Mouse (Mus musculus) lung, embryonic 16.5 days (tissue): Measurements from ENCODE around the gene C1qtnf12. TPM values are rescaled to one million over a fixed set of nuclear protein-coding genes. Genes with fewer than 3 reads are reported as not detected.

ENCODE experiments used
- ATAC-seq: fragments of 200-750 bp; cut with Nextera tagmentation; 2 replicates; pipeline ENCODE4 v1.8.0; 2017; ENCODE audit warnings: low read depth, mild to moderate bottlenecking, moderate library complexity
- H3K27ac ChIP-seq: fragments of 300-500 bp; sonication (generic); 2 replicates; pipeline ENCODE4 v1.5.1; 2014; ENCODE audit warnings: mild to moderate bottlenecking, control low read depth, low read length
- H3K27me3 ChIP-seq: fragments of 300-500 bp; sonication (generic); 2 replicates; pipeline ENCODE4 v1.6.1; 2014; ENCODE audit warnings: low read depth, low read length, mixed read lengths; ENCODE audit not compliant: control insufficient read depth, insufficient read depth
- H3K36me3 ChIP-seq: fragments of 300-500 bp; sonication (generic); 2 replicates; pipeline ENCODE4 v1.6.1; 2014; ENCODE audit warnings: low read length; ENCODE audit not compliant: control insufficient read depth, insufficient read depth
- H3K4me1 ChIP-seq: fragments of 300-500 bp; sonication (generic); replicated peaks from 2 replicates; pipeline ENCODE4 v1.6.1; 2014; ENCODE audit warnings: low read length, mixed read lengths; ENCODE audit not compliant: control insufficient read depth, insufficient read depth
- H3K4me2 ChIP-seq: fragments of 300-500 bp; sonication (generic); 2 replicates; pipeline ENCODE4 v1.6.1; 2014; ENCODE audit warnings: low read depth, low read length, control low read depth
- H3K4me3 ChIP-seq: fragments of 300-500 bp; sonication (generic); 2 replicates; pipeline ENCODE4 v1.5.1; 2014; ENCODE audit warnings: mild to moderate bottlenecking, low read length, control low read depth
- H3K9ac ChIP-seq: fragments of 300-500 bp; sonication (generic); 2 replicates; pipeline ENCODE4 v1.6.1; 2014; ENCODE audit warnings: low read length, control low read depth
- H3K9me3 ChIP-seq: fragments of 300-500 bp; sonication (generic); 2 replicates; pipeline ENCODE4 v1.6.1; 2016; ENCODE audit warnings: low read length; ENCODE audit not compliant: control insufficient read depth
- WGBS: fragments of 180-500 bp; shearing (Covaris S2); extraction: QIAGEN DNeasy Blood & Tissue Kit; methylation state at CpG from one replicate; pipeline ENCODE4 v1.1.7; 2014; 5-methylcytosine and 5-hydroxymethylcytosine counted together
- polyA plus RNA-seq: library from polyadenylated mRNA; unstranded; fragments of >200 nt; fragmentation: Nextera tagmentation; extraction: Ambion mirVana; gene quantifications from 2 replicates; pipeline ENCODE4 v1.2.1, GENCODE M21; 2015

Gene C1qtnf12
- polyA plus RNA-seq, 1 experiment from 2014 or later = 39.3 TPM

- peak within 1 kb of the TSS; percentile 95 for H3K27ac ChIP-seq
- no peaks in the 10 kb centered on the region for H3K9me3 ChIP-seq
- peaks cover 20% of the 10 kb centered on the region for H3K4me1 ChIP-seq
- peak; percentile 89 for ATAC-seq
- WGBS = under 1% methylated on average over 88 of the region's 99 CpGs
- H3K36me3 ChIP-seq = peaks cover 11% of the 10 kb centered on the region
- peak within 1 kb of the TSS; percentile 99 for H3K4me2 ChIP-seq
- no peaks in the 10 kb centered on the region for H3K27me3 ChIP-seq
- peak within 1 kb of the TSS; percentile 86 for H3K9ac ChIP-seq
- H3K4me3 ChIP-seq = peak within 1 kb of the TSS; percentile 86
Measured at GRCm38 (mm10) chr4:155992241-155992905, 30.3 kb downstream of the C1qtnf12 start, which contains the start of the genes B3galt6 and Sdf4. Gene B3galt6 (minus strand): TSS chr4:155992649. Gene Sdf4 (plus strand): TSS chr4:155992872.

DNA sequence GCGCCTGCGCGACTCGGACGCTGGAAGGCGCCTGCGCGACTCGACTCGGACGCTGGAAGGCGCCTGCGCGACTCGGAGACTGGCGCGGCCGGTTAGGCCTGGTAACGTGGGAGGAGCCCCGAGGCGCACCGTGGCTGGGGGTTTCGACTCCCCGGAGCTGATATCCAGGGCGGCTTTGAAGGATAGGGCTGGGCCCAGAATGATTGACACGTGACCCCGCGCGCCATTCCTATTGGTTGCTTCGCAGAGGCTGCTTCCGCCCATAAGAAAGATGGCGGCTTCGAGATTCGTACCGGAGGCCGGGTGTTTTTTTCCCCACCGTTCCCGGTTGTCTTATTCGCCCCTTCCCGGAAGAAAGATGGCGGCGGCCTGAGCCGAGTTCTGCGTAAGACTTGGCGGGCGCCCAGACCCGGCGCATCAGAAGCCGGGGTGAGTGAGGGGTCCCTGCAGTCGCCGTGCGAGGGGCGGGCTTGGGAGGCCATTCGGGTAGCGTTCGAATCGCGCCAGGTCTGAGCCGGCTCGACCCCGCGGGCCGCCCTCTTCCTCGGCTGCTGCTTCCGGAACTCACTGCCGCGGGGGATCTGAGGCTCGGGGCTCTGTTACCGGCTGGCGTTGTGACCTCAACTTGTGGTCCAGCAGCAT lies 30.9 kb downstream of the C1qtnf12 start:
- H3K27me3 ChIP-seq = no peaks in the 10 kb centered on the region
- under 1% methylated on average over 69 of the region's 70 CpGs for WGBS
- H3K9ac ChIP-seq = peak overlapping the region; percentile 86
- ATAC-seq = peak; percentile 91
- H3K4me1 ChIP-seq = peaks cover 20% of the 10 kb centered on the region
- H3K36me3 ChIP-seq = peaks cover 11% of the 10 kb centered on the region
- no peaks in the 10 kb centered on the region for H3K9me3 ChIP-seq
- peak overlapping the region; percentile 94 for H3K27ac ChIP-seq
- H3K4me2 ChIP-seq = peak overlapping the region; percentile 75
- peak overlapping the region; percentile 86 for H3K4me3 ChIP-seq

DNA sequence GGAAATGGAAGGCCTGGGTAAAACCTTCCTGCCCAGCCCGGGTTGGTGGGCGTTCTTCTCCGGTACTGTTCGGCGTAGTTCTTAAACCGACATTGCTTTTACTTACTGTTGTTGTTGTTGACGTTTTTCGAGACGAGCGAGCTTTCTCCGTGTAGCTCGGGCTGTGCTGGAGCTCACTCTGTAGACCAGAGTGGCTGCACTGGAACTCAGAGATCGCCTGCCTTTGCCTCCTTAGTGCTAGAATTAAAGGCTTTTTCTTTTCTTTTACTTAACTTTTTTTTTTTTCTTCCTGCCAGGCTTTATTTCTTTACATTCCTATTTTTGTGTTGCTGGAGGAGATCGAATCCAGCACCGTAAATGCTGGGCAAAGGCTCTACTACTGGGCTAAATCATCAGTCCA lies 31.5 kb downstream of the C1qtnf12 start:
- Histone ChIP-seq H3K4me2 (peak overlapping the region; percentile 75), H3K9ac (peak overlapping the region; percentile 86), H3K4me3 (peak overlapping the region; percentile 86), H3K27ac (peak overlapping the region; percentile 94), H3K4me1 (peaks cover 20% of the 10 kb centered on the region), H3K27me3 (no peaks in the 10 kb centered on the region), H3K9me3 (no peaks in the 10 kb centered on the region), H3K36me3 (peaks cover 11% of the 10 kb centered on the region)
- 4% methylated on average over 15 of the region's 15 CpGs for WGBS
- no peak; the same call in 1 of the 2 replicates for ATAC-seq

DNA sequence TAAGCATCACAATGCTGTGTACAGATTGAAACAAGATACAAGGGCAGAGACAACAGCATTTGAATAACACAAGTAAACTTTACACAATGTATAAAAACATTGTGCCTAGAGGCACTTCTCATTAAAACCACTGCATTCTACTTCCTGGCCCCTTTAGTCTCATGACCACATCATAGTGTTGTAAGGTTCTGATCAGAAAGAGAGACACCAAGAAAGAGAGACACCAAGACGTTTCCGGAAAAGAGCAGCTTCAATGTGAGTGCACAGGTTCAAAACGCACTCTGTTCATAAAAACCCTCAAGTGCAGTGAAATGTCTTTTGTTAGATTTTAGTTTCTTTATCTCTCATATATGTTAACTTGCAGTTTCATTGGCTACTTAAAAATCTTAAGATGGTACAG lies 42.0 kb downstream of the C1qtnf12 start:
- H3K36me3 ChIP-seq = peaks cover 68% of the 10 kb centered on the region
- no peaks in the 10 kb centered on the region for H3K4me1 ChIP-seq
- no peaks in the 10 kb centered on the region for H3K9me3 ChIP-seq
- no peak overlapping the region for H3K4me2 ChIP-seq
- no peak overlapping the region for H3K9ac ChIP-seq
- H3K27ac ChIP-seq = no peak overlapping the region
- ATAC-seq = no peak
- 92% methylated on average over 3 of the region's 3 CpGs for WGBS
- H3K27me3 ChIP-seq = no peaks in the 10 kb centered on the region
- no peak overlapping the region for H3K4me3 ChIP-seq

DNA sequence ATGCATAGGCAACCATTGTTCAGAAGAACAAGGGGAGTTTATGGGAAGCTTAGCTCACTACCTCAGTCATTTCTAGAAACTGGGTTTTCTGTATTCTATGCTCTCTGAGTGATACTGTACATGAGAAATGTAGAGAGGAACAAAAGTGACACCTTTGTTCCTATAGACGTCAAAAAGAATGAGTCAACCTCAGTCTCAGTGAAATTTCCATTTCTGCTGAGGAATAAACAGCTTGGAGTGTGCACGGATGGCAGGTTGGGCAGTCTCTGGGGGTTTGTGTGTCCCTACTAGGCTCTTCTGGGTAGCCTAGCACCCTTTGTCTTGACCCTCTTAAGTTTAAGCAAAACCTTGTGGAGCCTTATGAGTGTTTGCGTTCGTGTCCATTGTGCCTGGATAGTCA lies 46.3 kb downstream of the C1qtnf12 start:
- Histone ChIP-seq H3K4me2 (no peak overlapping the region), H3K27me3 (no peaks in the 10 kb centered on the region), H3K4me1 (no peaks in the 10 kb centered on the region), H3K9ac (no peak overlapping the region), H3K36me3 (peaks cover 52% of the 10 kb centered on the region), H3K9me3 (no peaks in the 10 kb centered on the region), H3K27ac (no peak overlapping the region), H3K4me3 (no peak overlapping the region)
- no peak for ATAC-seq
- 90% methylated on average over 4 of the region's 4 CpGs for WGBS

GRCm38 (mm10) chr4:156013637-156014036 lies 51.5 kb downstream of the C1qtnf12 start, which contains the start of gene Tnfrsf4:
Gene Tnfrsf4 (plus strand): TSS chr4:156013843.
- WGBS = 68% methylated on average over 8 of the region's 8 CpGs
- Histone ChIP-seq H3K4me3 (no peak within 1 kb of the TSS), H3K36me3 (peaks cover 19% of the 10 kb centered on the region), H3K4me2 (no peak within 1 kb of the TSS), H3K4me1 (no peaks in the 10 kb centered on the region), H3K9ac (no peak within 1 kb of the TSS), H3K9me3 (no peaks in the 10 kb centered on the region), H3K27ac (no peak within 1 kb of the TSS), H3K27me3 (no peaks in the 10 kb centered on the region)
- 0 out of 2 replicates have a peak, but pooled peaks have one; percentile 34 for ATAC-seq

DNA sequence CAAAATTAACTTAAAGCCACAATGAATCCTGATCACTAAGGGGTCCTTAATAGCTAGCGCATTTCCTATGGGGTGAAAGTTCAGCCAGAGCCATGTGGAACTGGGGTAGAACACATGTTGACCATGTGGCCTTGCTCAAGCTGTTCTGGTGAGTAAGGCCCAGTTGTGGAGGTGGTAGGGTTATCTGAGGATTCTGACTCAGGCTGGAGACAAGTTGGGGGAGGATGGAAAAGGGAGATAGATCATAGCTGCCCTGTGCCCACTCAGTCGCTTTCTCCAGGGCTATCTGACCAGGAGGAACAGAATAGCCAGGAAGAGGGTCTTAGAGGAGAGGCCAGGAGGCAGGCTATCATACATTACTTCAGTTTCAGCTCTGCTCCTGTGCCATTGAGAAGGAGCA lies 52.3 kb downstream of the C1qtnf12 start:
- Histone ChIP-seq H3K27me3 (no peaks in the 10 kb centered on the region), H3K27ac (no peak overlapping the region), H3K9ac (no peak overlapping the region), H3K4me1 (no peaks in the 10 kb centered on the region), H3K9me3 (no peaks in the 10 kb centered on the region), H3K4me2 (no peak overlapping the region), H3K36me3 (peaks cover 12% of the 10 kb centered on the region), H3K4me3 (no peak overlapping the region)
- WGBS = 81% methylated on average over 2 of the region's 2 CpGs
- ATAC-seq = no peak

Other genes with a start within 250 kb of the C1qtnf12 start
- 0.15 and 0.29 TPM in 2 replicates for gene Tmem240, start 227.5 kb upstream of the C1qtnf12 start, polyA plus RNA-seq
- 68.4 and 73.3 TPM in 2 replicates for gene Atad3a, start 201.2 kb upstream of the C1qtnf12 start, polyA plus RNA-seq
- gene Vwa1, start 187.6 kb upstream of the C1qtnf12 start, polyA plus RNA-seq = 7.5 and 8.6 TPM in 2 replicates
- 0.15 and 0.21 TPM in 2 replicates for gene Tmem88b, start 176.4 kb upstream of the C1qtnf12 start, polyA plus RNA-seq
- 0.69 and 1.0 TPM in 2 replicates for gene Ankrd65, start 171.9 kb upstream of the C1qtnf12 start, polyA plus RNA-seq
- gene Mrpl20, start 159.4 kb upstream of the C1qtnf12 start, polyA plus RNA-seq = 177 and 194 TPM in 2 replicates
- gene Ccnl2, start 149.8 kb upstream of the C1qtnf12 start, polyA plus RNA-seq = 179 and 185 TPM in 2 replicates
- 141 and 146 TPM in 2 replicates for gene Aurkaip1, start 131.0 kb upstream of the C1qtnf12 start, polyA plus RNA-seq
- 246 and 255 TPM in 2 replicates for gene Mxra8, start 122.6 kb upstream of the C1qtnf12 start, polyA plus RNA-seq
- 4.5 and 6.0 TPM in 2 replicates for gene Dvl1, start 114.9 kb upstream of the C1qtnf12 start, polyA plus RNA-seq
- 0.24 and 0.30 TPM in 2 replicates for gene Tas1r3, start 99.0 kb upstream of the C1qtnf12 start, polyA plus RNA-seq
- 15.6 and 16.4 TPM in 2 replicates for gene Cptp, start 92.9 kb upstream of the C1qtnf12 start, polyA plus RNA-seq
- gene Ints11, start 92.8 kb upstream of the C1qtnf12 start, polyA plus RNA-seq = 74.2 and 75.8 TPM in 2 replicates
- gene Pusl1, start 70.5 kb upstream of the C1qtnf12 start, polyA plus RNA-seq = 39.7 and 43.2 TPM in 2 replicates
- gene Acap3, start 70.5 kb upstream of the C1qtnf12 start, polyA plus RNA-seq = 17.5 and 20.0 TPM in 2 replicates
- 77.2 and 86.4 TPM in 2 replicates for gene Ube2j2, start 18.5 kb upstream of the C1qtnf12 start, polyA plus RNA-seq
- gene B3galt6, start 30.3 kb downstream of the C1qtnf12 start, polyA plus RNA-seq = 12.2 and 12.8 TPM in 2 replicates
- 156 and 162 TPM in 2 replicates for gene Sdf4, start 30.6 kb downstream of the C1qtnf12 start, polyA plus RNA-seq
- gene Tnfrsf4, start 51.5 kb downstream of the C1qtnf12 start, polyA plus RNA-seq = 1.1 and 2.4 TPM in 2 replicates
- 1.5 and 2.3 TPM in 2 replicates for gene Tnfrsf18, start 63.8 kb downstream of the C1qtnf12 start, polyA plus RNA-seq
- gene Ttll10, start 97.1 kb downstream of the C1qtnf12 start, polyA plus RNA-seq = 2.8 and 4.0 TPM in 2 replicates
- 37.9 and 42.0 TPM in 2 replicates for gene 9430015G10Rik, start 147.7 kb downstream of the C1qtnf12 start, polyA plus RNA-seq
- 0.24 and 0.33 TPM in 2 replicates for gene Rnf223, start 168.2 kb downstream of the C1qtnf12 start, polyA plus RNA-seq
- 85.6 and 86.5 TPM in 2 replicates for gene Agrn, start 235.2 kb downstream of the C1qtnf12 start, polyA plus RNA-seq
- 1.7 and 3.1 TPM in 2 replicates for gene Isg15, start 238.5 kb downstream of the C1qtnf12 start, polyA plus RNA-seq
- 2.9 and 3.4 TPM in 2 replicates for gene AW011738, start 241.0 kb downstream of the C1qtnf12 start, polyA plus RNA-seq